Mouse (Mus musculus) neural tube, embryonic 10.5 days (tissue): ENCODE measurements at regions not wholly inside any gene's neighbourhood (a gene's known extent, or its start where the extent isn't known, plus 50 kb on each side); places are given as distances from the start of the nearest gene placed in this dataset.

ENCODE experiments used
- DNase-seq: peaks from one replicate; pipeline ENCODE4 v3.0.0-alpha.2; 2017; ENCODE audit warnings: low spot score; ENCODE audit errors: extremely low spot score

DNA sequence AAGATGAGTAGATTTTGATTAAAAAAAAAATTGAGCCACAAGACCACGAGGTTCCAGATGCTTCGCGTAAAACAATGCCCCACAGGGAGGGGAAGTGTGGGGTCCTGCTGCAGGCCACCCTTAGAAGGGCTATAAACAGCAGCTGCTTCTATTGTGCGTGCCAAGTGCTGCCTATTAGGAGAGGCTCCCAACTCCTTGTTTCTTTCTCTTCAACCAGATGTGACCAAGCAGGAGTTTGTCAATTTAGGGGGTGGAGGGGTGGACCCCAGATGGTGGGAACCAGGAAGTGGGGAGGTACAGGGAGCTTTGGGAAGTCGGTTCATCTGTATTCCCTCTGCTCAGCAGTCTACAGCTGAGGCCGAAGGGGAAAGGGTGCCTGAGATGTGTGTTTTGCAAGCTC is 718.9 kb upstream of the Car8 start:
- no peak for DNase-seq

DNA sequence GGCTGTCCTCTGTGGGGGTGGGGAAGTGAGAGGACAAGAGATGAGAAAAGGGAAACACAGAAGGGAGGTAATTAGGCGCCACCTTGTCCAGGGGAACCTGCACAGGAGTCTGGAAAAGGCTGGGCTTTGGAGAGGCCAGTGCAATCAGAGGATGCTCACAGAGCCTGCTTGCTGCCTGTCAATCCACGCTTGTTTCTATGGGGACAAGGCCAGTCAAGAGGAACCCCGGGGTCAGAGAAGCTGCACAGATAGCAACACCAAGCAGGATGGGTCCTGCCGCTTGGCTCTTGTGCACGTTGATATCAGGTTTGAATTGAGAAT is 718.1 kb upstream of the Car8 start:
- DNase-seq, result no peak

DNA sequence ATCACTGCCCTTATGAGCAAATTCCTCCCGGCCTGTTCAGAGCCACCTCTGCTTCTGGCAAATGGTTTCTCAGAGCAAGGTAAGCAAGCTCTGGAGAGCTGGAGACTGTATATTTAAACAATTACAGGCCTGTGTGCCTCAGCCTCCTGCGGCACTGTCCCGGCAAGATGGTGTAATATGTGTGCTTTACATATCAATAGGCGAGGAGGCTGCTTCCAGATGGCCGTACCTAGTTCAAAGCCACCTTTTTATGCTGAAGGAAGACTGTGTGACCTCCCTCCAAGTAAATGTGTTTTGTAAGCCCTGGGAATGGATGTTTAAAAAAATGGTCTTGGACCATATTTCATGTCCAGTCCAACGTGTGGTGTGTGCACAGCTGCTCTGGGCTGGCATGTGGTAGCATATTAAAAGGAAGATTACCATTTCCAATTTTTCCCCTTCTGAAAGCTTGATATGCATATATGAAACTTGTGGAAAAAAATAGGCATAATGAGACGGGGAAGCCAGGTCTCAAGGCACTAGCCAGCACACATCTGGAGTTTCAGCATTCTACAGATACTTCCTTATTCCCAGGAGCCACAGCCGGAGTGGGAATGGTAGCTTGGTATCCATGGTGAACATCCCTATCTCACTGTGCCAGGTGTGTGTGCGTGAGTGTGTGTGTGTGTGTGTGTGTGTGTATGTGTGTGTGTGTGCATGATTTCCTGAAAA is 717.6 kb upstream of the Car8 start:
- peak; percentile 45 for DNase-seq

DNA sequence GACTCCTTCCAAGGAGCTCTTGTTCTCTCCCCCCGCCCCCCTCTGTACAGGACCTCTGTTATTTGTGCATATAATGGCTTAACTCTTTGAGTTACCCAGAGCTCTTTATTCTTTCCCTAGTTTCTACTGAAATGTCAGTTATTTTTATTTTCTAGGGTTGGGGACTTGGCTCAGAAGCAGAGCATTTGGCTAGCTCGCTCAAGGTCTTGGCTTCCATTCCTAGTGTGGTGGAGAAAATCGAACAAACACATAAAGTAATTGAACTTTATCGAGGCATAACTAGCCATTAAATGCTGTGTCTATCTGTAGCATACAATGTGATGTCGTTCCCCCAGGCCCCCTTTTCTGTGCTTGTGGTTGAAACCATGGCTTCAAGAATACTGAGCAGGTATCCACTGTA is 716.5 kb upstream of the Car8 start:
- no peak for DNase-seq

DNA sequence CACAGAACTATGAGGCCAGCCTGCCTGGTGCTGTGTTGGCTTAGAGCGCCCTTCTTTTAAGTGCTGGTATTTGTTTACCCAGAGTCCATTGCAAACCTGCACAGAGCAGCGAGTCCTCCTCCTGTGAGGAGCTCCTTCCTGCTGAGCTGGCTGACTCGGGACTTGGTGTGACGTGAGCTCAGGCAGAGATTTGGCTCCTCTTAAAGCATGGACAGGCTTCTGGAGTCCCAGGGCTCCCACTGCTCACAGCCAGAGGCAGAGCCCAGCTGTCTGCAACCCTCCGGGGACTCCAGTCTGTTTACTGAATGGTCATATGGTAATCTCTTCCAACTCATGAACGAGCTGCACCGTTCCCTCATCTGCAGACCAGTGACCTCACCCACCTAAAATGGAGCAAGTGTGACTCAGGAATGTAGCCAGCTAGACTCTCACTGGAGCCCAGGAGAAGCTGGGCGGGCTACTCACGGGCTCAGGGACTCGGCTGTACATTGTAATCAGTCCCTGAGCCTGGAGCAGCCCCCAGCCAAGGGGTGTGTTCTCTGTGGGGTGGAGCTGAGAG is 715.6 kb upstream of the Car8 start:
- no peak for DNase-seq

DNA sequence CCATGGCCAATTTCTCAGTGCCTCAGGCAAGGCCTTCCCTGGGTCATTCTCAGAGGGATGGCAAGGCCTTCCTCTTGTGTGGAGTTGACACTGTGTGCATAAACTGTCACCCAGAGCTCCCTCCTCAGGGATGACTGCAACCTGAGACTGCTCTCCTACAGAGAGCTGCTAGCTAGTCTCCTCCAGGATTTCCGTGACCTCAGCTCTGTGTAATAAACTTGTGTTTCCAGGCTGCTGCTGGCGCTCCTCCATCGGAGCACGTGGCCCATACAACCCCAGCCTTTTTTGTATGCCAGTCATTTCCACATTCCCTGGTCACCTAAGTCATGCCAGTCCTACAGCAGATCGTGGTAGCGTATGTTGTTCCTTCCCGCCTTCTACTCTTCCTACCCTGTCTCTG is 714.3 kb upstream of the Car8 start:
- no peak for DNase-seq

DNA sequence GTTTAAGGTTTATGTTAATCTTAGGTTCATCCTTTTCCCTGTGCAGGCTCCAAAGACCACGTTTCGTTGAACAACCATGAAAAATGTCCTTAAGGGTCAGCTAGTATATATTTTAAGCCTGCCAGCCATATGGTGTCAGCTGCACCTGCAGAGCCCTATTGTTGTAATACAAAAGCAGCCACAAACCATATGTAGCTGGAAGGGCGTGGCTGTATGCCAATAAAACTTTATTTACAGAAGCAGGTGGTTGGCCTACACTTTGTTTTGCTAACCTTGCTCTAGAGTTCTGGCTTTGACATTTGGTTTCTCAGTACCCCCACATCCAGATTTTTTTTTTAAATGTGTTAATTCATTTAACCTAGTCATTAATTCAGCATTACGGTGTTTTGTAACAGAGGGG is 711.1 kb upstream of the Car8 start:
- no peak for DNase-seq

DNA sequence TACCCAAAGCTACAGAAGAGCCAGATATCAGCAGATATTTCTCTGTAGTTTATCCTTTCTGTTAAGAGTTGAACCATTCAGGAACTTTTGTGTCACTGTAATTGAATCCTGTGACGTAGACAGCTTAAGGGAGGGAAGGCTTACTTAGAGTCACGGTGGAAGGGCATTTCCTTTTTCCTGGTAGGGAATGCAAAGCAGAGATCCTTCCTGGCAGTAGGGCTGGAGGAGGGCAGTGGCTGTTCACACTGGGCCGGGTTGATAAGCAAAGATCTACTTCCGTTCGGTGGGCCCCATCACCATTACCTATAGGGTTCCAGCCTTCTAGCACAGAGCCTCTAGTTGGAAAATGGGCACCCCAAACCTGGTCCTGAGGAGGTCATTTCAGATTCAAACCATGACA is 710.7 kb upstream of the Car8 start:
- DNase-seq, result no peak

DNA sequence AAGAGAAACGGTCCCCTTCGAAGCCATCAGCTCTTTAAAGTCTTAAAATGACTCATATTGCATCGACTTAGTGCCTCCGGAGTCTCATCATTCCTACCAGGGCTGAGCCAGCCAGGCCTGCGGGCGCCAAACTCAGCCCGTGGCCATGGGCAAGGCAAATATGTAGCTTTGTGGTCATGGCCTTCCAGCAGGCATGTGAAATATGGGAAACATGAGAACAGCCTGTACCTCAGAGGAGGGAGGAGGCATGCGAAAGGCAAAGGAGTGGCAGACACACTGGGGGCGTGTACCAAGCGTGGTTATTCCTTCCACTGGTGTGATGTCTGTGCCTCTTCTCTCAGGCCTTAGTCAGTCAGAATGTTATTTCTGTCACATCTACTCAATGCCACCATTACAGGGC is 706.3 kb upstream of the Car8 start:
- DNase-seq, result no peak

DNA sequence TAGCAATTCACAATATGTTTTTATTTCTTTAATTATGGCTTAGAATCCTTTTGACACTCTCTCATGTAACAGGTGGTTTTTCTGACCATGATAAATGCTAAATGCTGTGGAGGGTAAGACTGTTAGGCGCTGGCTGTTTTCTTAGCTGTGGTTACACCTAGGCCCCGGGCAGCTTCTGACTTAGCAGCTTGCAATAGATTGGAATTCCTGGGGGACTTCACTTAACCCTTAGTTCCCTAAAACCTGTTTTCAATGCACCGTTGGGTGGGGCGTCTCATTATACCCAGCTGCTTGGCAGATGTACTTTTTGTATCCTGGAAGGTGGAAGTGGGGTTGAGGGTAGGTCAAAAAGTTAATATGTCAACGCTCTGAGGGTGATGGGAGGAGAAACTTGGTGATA is 704.2 kb upstream of the Car8 start:
- DNase-seq, result no peak

DNA sequence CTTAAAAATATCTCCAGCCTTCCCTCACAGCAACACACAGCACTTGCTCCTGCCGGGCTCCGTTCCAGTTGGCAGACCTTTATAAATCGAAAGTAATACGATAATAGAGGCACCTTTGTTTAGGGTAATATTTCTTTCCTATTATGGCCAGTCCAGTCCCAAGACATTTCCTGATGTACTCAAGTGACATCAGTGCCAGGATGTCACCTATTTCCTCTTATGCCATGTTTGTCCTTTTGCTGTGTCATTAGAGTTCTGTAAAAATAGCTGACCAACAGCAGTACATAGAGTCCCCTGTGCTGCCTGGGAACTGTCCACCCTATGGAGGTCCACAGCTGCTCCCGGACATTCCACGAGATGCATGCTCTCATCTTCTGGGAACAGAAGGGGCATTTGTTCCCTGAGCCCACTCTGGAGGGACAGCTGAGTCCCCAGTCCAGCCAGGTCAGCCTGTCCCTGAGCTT is 700.1 kb upstream of the Car8 start:
- DNase-seq, result no peak

DNA sequence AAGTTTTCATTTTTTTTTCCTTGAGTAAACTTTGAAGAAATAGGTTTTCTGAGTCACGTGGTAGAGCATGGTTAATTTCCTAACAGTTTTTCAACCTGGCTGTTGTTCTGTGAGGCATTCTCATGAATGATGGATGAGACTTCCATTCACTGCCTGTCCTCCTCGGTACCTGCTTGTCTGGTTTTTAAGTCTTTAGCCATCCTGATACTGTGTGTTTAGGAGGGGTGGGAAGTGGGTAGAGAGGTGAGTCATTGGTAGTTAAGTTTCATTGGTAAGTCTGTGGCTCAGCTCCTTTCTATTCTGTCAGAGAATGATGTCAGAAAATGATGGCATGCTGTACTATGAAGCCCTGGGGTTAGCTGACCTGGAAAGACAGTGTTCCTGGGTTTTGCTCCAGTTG is 697.1 kb upstream of the Car8 start:
- no peak for DNase-seq

DNA sequence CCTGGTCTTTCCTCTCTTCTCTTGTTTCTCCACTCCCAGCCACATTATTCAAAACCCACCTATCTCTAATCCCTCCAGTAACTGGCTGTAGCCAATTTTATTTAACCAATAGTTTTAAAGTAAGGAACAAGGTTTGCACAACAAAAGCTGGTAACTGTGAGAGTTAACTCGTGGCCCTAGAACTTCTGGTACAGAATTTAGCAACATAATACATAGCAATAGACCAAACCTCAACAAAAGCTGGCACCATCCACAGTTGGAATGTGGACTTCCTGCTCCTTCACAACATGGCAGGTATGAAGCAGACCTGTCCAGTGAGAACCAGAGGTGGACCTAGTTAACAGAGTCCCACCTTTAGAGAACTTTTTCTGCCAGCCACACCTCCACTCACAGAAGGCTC is 695.7 kb upstream of the Car8 start:
- no peak for DNase-seq

DNA sequence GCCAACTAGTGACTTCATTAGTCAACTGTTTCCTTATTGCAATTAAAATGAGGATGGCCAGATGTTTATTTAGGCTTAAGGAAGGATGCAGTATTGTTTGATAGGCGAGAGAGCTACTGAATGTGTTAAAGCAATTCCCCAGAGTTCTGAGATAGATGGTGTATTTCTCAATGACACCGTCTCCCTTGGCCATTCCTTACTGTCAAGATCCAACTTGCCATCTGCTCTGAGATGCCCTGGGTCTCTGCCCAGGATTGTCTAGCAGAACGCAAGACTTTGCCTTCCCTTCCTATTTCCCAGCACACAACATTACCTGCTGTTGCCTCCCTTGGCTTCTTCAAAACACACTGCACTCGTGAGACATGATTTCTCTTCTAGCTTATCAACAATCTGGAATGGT is 690.5 kb upstream of the Car8 start:
- no peak for DNase-seq

DNA sequence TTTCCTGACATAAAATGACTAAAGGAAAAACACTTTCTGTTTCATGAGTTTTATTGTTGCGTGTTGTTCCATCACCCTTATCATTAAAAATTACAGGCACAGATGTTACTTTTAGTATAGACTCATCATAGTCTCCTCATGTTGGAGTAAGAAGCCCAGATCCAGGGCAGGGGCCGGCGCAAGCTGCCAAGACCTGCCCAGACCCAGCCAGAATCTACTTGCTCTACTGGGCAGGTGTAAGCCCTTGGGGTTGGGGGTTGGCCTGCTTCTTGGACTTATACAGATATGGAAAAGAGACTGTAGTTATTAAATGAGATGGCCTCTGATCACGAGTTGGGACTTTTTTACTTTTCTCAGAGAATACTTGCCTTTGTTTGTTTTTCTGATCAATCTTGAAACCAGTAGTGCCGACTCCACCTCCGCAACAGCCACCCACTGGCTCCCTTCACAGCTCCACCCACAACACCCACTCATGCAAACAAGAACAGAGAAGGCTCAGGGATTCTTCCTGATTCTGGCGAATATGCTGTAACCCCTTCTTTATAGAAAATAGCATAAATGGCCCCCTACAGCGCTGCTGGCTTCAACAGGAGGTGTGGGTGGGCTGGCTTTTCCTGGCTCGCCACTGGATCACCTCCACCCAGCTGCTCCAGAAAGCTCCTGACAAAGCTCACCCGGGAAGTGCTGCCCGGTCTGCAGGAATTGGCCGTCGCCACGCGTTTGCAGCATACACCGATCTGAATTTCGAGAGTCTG is 689.9 kb upstream of the Car8 start:
- DNase-seq, result no peak

DNA sequence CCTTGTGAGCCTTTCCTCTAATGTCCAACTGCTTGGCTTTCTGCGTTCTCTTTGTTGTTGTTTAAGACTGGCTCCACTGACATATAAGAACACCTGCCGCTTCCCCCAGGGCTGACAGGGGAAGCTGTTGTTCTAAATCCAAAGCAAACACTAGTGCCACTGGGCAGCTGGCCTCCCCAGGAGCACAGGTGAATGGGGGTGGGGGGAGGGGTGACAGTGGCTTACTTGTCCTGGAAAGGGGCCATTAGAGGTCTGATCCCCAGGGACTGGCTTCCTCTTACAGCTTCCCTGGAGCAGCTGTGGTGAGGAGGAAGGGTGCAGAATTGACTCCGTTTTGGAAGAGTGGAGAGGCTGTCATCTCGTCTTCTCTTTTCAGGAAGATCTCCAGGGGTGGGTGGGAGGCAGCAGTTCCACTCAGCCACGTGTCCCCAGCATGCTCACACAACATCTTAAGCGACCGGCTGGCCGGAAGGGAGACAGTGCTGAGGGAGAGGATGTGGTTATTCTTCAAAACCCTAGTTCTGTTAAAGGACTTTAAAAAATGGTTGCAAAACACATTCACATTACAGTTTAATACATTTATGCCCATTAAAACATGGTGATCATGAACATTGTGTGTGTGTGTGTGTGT is 688.5 kb upstream of the Car8 start:
- no peak for DNase-seq

DNA sequence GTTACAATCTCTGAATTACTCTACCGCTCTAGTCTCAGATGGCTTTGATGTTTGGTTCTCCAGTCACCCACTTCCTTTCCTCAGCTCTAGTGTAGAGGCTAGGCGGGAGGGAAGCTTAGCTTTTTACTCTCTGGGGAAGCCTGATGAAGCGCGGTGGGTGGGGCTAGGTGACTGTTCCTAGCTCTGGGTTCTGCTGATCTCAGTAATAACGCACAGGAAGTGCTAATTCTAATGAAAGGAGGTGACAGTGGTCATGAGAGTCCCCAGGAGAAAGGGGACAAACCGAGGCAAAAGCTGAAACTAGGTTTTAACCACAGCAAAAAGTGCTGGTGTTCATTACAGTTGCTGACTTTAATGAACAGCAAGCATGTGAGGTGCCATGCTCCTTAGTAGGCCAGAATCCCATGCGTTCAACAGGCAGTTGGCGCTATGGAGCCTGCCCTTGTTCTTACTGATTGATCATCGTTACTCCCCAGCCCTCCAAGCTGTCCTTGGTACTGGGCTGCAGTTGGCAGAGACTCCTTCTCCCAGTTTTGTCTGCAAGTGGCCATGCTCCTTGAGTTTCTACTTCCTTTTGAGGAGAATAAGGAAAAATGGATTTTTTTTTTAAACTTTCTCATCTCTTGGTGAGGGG is 687.9 kb upstream of the Car8 start:
- peak; percentile 12 for DNase-seq

DNA sequence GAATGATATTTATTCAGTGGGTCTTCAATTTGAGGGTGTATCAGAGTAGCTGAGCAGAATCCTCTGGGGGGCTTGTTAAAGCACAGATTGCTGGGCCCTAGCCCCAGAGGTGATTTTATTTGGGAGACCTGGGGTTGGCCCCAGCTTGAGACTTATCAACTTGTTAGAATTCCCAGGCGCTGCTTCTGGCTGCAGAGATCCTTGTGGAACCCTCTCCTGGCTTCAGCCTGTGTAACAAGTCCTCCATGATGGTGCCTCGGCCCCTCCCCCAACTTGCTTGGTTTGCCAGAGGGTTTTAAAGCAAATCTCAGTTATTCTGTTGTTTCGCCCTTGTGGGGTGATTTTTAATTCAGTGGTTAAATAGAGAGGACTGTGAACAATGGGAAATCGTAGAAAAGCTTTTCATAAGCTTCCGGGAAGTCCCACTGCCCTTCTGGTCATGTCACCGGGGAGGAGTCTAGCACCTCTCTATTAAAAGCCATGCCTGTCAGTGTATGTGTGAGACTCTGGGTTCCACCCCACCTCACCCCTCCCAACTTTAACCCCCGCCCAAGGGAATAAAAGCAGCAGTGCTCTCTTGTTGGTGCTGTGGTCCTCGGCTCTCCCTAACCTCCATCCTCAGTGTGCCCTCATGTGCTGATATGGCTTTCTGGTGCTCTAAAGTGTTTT is 684.0 kb upstream of the Car8 start:
- DNase-seq, result no peak

DNA sequence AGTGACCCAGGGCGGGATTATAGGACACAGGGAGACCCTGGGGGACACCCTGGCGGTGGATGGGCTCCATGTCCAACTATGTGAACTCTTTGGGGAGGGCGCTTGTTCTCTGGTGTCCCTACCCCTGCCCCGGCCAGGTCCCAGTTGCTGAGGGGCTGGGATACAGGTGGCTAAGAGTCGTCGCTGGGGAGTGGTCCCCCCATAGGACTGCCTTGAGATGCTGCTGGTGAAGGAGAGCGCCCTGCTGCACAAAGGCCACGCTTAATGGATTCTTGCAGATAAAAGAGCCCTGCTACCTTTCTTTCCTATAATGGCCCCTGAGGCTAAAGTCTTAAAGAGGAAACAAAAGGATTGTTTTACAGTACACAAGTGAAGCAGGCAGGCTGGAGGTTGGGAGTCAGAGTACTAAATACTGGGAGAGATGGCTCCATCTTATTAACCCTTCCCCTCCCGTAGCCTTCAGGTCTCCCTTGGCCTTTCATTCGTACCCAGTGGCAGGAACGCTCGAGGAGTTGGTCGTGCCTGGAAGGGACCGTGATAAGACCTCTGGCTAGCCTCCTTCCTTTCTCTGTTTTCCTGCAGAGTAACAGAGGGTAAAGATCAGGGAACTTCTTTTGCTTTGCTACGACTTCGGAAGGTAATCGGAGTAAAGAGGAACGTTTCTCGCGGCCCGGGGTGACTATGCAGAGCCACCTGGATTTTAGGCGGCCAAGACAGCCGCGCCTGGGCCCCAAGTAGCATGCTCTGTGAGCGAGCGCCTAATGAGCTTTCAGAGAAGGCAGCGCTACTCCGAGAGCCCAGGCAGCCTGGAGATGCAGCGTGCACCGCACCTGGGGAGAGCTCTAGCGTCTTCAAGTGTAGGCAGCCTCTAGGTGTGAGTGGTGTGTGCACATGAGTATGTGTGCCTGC is 682.9 kb upstream of the Car8 start:
- peak; percentile 46 for DNase-seq

DNA sequence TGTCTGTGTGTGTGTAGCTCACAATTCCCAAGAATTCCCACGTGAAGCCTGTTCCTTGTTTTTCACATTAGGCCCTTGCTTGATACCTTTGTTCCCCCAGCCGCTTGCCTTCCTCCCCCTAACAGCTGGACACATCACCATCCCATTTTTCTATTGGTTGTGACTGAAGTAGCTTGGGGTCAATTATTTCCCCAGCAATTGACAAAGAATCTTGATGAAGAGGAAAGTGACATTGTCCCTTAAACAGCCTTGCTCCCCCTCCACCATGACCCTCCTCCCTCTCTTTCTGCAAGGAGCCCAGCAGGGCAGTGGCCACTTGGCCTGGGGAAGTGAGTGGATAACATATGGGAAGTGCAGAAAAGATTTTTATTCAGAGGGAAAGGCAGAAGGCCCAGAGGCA is 681.5 kb upstream of the Car8 start:
- DNase-seq, result no peak
